Mouse (Mus musculus): ENCODE measurements around the gene Capn3.

- no peak for TF ChIP-seq CTCF (IDR thresholded peaks at IDR 0.05; ENCODE audit: control insufficient read depth, insufficient read depth, insufficient replicate concordance, low read depth, low read length)
- TF ChIP-seq POLR2A (IDR thresholded peaks at IDR 0.05; ENCODE audit: control insufficient read depth, low read depth, low read length) = no peak
These were observed 45.5 kb downstream of the Capn3 start for GRCm38 (mm10) chr2:120501136-120501918.
